Mouse (Mus musculus) heart, postnatal 0 days (tissue): ENCODE results near the gene Adgrg1. TPM values are rescaled to one million over a fixed set of nuclear protein-coding genes. Genes with fewer than 3 reads are reported as not detected.
"Not testable (repeated sequence)": the region's sequence is repeated elsewhere in the genome, so short reads cannot be mapped to it uniquely, and the experiment has no call there.

Experiments
- ATAC-seq: fragments of 200-750 bp; cut with Nextera tagmentation; 2 replicates; pipeline ENCODE4 v1.8.0; 2017; ENCODE audit warnings: low read depth, moderate number of reproducible peaks, moderate library complexity; ENCODE audit not compliant: insufficient read depth
- DNase-seq: peaks from one replicate; pipeline ENCODE4 v3.0.0-alpha.2; 2016; ENCODE audit warnings: low spot score
- H3K27ac ChIP-seq: fragments of 300-500 bp; sonication (generic); 2 replicates; pipeline ENCODE4 v1.5.1; 2014; ENCODE audit warnings: low read depth, mild to moderate bottlenecking
- H3K27me3 ChIP-seq: fragments of 300-500 bp; sonication (generic); 2 replicates; pipeline ENCODE4 v1.6.1; 2014; ENCODE audit warnings: low read length, mixed read lengths; ENCODE audit not compliant: control insufficient read depth, insufficient read depth
- H3K36me3 ChIP-seq: fragments of 300-500 bp; sonication (generic); replicated peaks from 2 replicates; pipeline ENCODE4 v1.6.1; 2014; ENCODE audit warnings: low read length, mixed read lengths; ENCODE audit not compliant: control insufficient read depth, insufficient read depth
- H3K4me1 ChIP-seq: fragments of 300-500 bp; sonication (generic); 2 replicates; pipeline ENCODE4 v1.6.1; 2014; ENCODE audit warnings: antibody characterized with exemption; ENCODE audit not compliant: control insufficient read depth, insufficient read depth
- H3K4me2 ChIP-seq: fragments of 300-500 bp; sonication (generic); 2 replicates; pipeline ENCODE4 v1.6.1; 2014; ENCODE audit warnings: low read depth, mild to moderate bottlenecking, low read length, moderate library complexity
- H3K4me3 ChIP-seq: fragments of 300-500 bp; sonication (generic); 2 replicates; pipeline ENCODE4 v1.5.1; 2014; ENCODE audit warnings: low read depth, low read length
- H3K9ac ChIP-seq: fragments of 300-500 bp; sonication (generic); replicated peaks from 2 replicates; pipeline ENCODE4 v1.6.1; 2014; ENCODE audit warnings: low read depth, low read length, mixed read lengths
- H3K9me3 ChIP-seq: fragments of 300-500 bp; sonication (generic); replicated peaks from 2 replicates; pipeline ENCODE4 v1.6.1; 2016; ENCODE audit warnings: low read length; ENCODE audit not compliant: control insufficient read depth
- CTCF ChIP-seq: IDR thresholded peaks from 2 replicates; pipeline ENCODE4 v1.5.1; 2016; ENCODE audit warnings: antibody characterized with exemption, control low read depth, low read depth
- EP300 ChIP-seq: IDR thresholded peaks from 2 replicates; pipeline ENCODE4 v1.6.1; 2016; ENCODE audit warnings: antibody characterized with exemption, low read depth
- WGBS: fragments of 180-500 bp; shearing (Covaris S2); extraction: QIAGEN DNeasy Blood & Tissue Kit; methylation state at CpG from one replicate; pipeline ENCODE4 v1.1.7; 2014; 5-methylcytosine and 5-hydroxymethylcytosine counted together
- polyA plus RNA-seq: library from polyadenylated mRNA; unstranded; fragments of >200 nt; fragmentation: Nextera tagmentation; extraction: Ambion mirVana; gene quantifications from 2 replicates; pipeline ENCODE4 v1.2.1, GENCODE M21; 2015
- total RNA-seq: library from RNA; depleted of rRNA; stranded (reverse); fragments of >200 nt; gene quantifications from 2 replicates; pipeline ENCODE4 v1.2.3, GENCODE M21; 2014; ENCODE audit warnings: low replicate concordance

Adgrg1 gene
- total and polyA plus RNA-seq, 2 experiments from 2014 or later, result 6.6 to 19.2 TPM

- H3K4me2 ChIP-seq, result no peak overlapping the region
- ATAC-seq (no peak), DNase-seq (no peak)
- no peak overlapping the region for H3K27ac ChIP-seq
- H3K9me3 ChIP-seq, result no peaks in the 10 kb centered on the region
- no peaks in the 10 kb centered on the region for H3K36me3 ChIP-seq
- no peak overlapping the region for H3K9ac ChIP-seq
- TF ChIP-seq CTCF, result peak; percentile 33; the same call in 1 of the 2 replicates
- no peak for TF ChIP-seq EP300
- 74% methylated on average over 2 of the region's 2 CpGs for WGBS
- 0 out of 2 replicates have a peak, but pooled peaks cover 4% of the 10 kb centered on the region for H3K4me1 ChIP-seq
- H3K27me3 ChIP-seq, result no peaks in the 10 kb centered on the region
- H3K4me3 ChIP-seq, result no peak overlapping the region
These were observed 50.9 kb downstream of the Adgrg1 start for GRCm38 (mm10) chr8:95025421-95025820.

GRCm38 (mm10) chr8:95028391-95028790, 53.8 kb downstream of the Adgrg1 start:
- not testable (repeated sequence) for H3K4me1 ChIP-seq, H3K27ac ChIP-seq, H3K4me2 ChIP-seq, DNase-seq, H3K9ac ChIP-seq, ATAC-seq, H3K4me3 ChIP-seq, H3K9me3 ChIP-seq, H3K36me3 ChIP-seq, H3K27me3 ChIP-seq
- 49% methylated on average over 7 of the region's 7 CpGs for WGBS

- Histone ChIP-seq H3K27me3 (no peaks in the 10 kb centered on the region), H3K9me3 (no peaks in the 10 kb centered on the region), H3K36me3 (no peaks in the 10 kb centered on the region), H3K27ac (no peak overlapping the region), H3K4me1 (no peaks in the 10 kb centered on the region), H3K4me2 (no peak overlapping the region), H3K9ac (no peak overlapping the region), H3K4me3 (no peak overlapping the region)
- peak; percentile 47 for DNase-seq
- ATAC-seq, result no peak; the same call in 1 of the 2 replicates
- no peak for TF ChIP-seq CTCF
- TF ChIP-seq EP300, result no peak
- 53% methylated on average over 7 of the region's 7 CpGs for WGBS
These were observed 62.8 kb downstream of the Adgrg1 start for GRCm38 (mm10) chr8:95037106-95037925.

- H3K27ac ChIP-seq, result no peak overlapping the region
- no peak overlapping the region for H3K4me3 ChIP-seq
- no peaks in the 10 kb centered on the region for H3K9me3 ChIP-seq
- 65% methylated on average over 6 of the region's 6 CpGs for WGBS
- no peaks in the 10 kb centered on the region for H3K4me1 ChIP-seq
- no peak overlapping the region for H3K4me2 ChIP-seq
- TF ChIP-seq CTCF (no peak), EP300 (no peak)
- no peak for ATAC-seq
- H3K9ac ChIP-seq, result no peak overlapping the region
- H3K36me3 ChIP-seq, result no peaks in the 10 kb centered on the region
- H3K27me3 ChIP-seq, result no peaks in the 10 kb centered on the region
- DNase-seq, result no peak
These were observed 67.6 kb downstream of the Adgrg1 start for GRCm38 (mm10) chr8:95041883-95042784.

GRCm38 (mm10) chr8:95044811-95045210, 70.3 kb downstream of the Adgrg1 start:
- Histone ChIP-seq H3K27ac (no peak overlapping the region), H3K4me1 (peaks cover 3% of the 10 kb centered on the region; the same call in 1 of the 2 replicates), H3K36me3 (no peaks in the 10 kb centered on the region), H3K4me3 (no peak overlapping the region), H3K9me3 (no peaks in the 10 kb centered on the region), H3K27me3 (no peaks in the 10 kb centered on the region), H3K4me2 (no peak overlapping the region), H3K9ac (no peak overlapping the region)
- WGBS, result 59% methylated on average over 4 of the region's 4 CpGs
- TF ChIP-seq CTCF (no peak), EP300 (no peak)
- no peak for ATAC-seq
- no peak for DNase-seq
